Mouse (Mus musculus): ENCODE data around the gene Zfp839. TPM values are rescaled to one million over a fixed set of nuclear protein-coding genes. Genes with fewer than 3 reads are reported as not detected.

Gene Zfp839
- polyA plus RNA-seq, 1 experiment from 2014 or later: 1.8 TPM

DNA sequence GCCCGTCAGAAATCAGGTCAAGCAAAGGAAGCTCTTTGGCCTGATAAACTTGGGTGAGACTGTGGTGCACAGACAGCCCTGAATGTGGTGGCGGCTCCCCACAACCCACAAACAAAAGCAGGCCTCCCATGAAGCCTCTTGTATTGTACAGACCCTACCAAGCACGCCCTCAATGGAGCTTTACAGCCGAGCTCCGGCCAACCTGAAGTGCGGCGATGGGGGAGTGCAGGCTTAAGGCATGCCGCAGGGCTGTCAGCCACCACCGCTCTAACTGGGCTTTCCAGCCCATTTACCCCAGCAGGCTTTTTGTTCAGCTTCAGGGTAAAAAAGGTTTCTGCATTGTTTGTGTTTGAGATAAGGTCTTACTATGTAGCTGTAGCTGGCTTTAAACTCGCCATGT lies 41.6 kb upstream of the Zfp839 start:
- Histone ChIP-seq H3K27ac (ENCODE audit: low read depth) (no peak overlapping the region), H3K36me3 (replicated peaks; ENCODE audit: insufficient read depth, low read length) (no peaks in the 10 kb centered on the region), H3K4me3 (ENCODE audit: low read depth, low read length) (no peak overlapping the region), H3K4me2 (ENCODE audit: low read depth, low read length) (no peak overlapping the region), H3K9me3 (ENCODE audit: low read length) (no peaks in the 10 kb centered on the region), H3K27me3 (ENCODE audit: insufficient read depth, low read length) (no peaks in the 10 kb centered on the region), H3K9ac (replicated peaks) (no peak overlapping the region), H3K4me1 (ENCODE audit: insufficient read depth) (no peaks in the 10 kb centered on the region)
- DNase-seq (no peak), ATAC-seq (no peak)
- WGBS (ENCODE audit: insufficient replicate concordance): 84% methylated on average over 10 of the region's 10 CpGs
- TF ChIP-seq EP300 (IDR thresholded peaks at IDR 0.05; ENCODE audit: low read depth): no peak

DNA sequence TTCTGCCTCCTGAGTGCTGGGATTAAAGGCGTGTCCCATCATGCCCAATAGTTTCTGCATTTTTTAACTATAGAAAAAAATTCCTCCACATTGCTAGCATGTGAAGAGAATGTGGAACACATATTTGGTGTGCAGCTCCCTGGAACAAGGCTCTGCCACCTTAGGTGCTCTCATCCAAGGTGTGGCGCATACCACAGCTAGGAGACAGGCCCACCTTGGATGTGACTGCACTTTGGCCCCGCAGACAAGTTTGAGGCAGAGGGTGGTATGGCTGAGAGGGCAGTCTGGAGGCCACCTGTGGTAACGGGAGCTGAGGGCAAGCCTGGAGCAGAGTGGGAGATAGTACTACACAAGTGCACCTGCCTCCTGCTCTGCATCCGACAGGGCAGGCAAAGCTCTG lies 41.2 kb upstream of the Zfp839 start:
- DNase-seq: no peak
- Histone ChIP-seq H3K4me3 (ENCODE audit: low read depth, low read length) (no peak overlapping the region), H3K9me3 (ENCODE audit: low read length) (no peaks in the 10 kb centered on the region), H3K36me3 (replicated peaks; ENCODE audit: insufficient read depth, low read length) (no peaks in the 10 kb centered on the region), H3K4me2 (ENCODE audit: low read depth, low read length) (no peak overlapping the region), H3K4me1 (ENCODE audit: insufficient read depth) (no peaks in the 10 kb centered on the region), H3K9ac (replicated peaks) (no peak overlapping the region), H3K27me3 (ENCODE audit: insufficient read depth, low read length) (no peaks in the 10 kb centered on the region), H3K27ac (ENCODE audit: low read depth) (no peak overlapping the region)
- 85% methylated on average over 5 of the region's 5 CpGs for WGBS (ENCODE audit: insufficient replicate concordance)
- no peak for ATAC-seq
- TF ChIP-seq EP300 (IDR thresholded peaks at IDR 0.05; ENCODE audit: low read depth): no peak
- TF ChIP-seq CTCF (IDR thresholded peaks at IDR 0.05; ENCODE audit: low read depth): no peak

DNA sequence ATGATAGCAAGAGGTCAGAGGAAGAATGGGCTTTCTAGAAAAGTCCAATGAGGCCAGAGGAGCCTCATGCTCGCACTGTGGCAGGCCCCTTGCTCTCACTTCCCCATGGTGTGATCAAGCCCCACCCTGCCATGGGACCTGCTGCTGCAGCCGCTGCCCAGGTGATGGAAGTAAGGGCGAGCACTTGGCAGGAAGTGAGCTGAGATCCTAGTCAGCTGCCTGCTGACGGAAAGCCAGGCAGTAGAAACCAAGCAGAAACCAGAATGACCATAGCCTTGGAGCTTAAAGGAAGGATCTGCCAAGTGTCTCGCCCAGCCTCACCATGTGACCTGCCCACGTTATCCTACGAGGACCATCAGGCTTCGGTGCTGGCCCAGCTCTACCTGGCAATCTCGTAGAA lies 36.9 kb upstream of the Zfp839 start:
- no peak overlapping the region for H3K4me3 ChIP-seq (ENCODE audit: low read depth, low read length)

DNA sequence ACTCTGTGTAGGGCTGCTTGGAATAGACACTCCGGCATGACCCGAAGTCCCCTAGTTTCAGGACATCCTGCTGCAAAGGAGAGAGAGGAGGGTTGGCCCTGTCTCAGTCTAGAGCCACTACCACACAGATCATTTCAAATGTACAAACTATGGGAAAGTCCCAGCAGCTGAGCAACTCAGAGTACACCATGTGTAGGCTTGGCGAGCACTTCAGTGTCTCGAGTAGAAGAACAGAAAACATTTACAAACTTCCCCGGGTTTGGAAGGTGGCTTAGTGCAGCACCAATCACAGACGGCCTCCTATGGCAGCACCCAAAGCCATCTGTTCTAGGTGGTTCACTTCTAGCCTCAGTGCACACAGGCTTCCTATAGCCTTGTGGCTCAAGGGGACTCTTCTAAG lies 36.4 kb upstream of the Zfp839 start:
- no peak for TF ChIP-seq CTCF (IDR thresholded peaks at IDR 0.05; ENCODE audit: low read depth)
- no peak for TF ChIP-seq EP300 (IDR thresholded peaks at IDR 0.05; ENCODE audit: low read depth)
- no peaks in the 10 kb centered on the region for H3K27me3 ChIP-seq (ENCODE audit: insufficient read depth, low read length)
- no peak overlapping the region for H3K27ac ChIP-seq (ENCODE audit: low read depth)
- H3K36me3 ChIP-seq (replicated peaks; ENCODE audit: insufficient read depth, low read length): no peaks in the 10 kb centered on the region
- DNase-seq (no peak), ATAC-seq (no peak)
- no peaks in the 10 kb centered on the region for H3K4me1 ChIP-seq (ENCODE audit: insufficient read depth)
- H3K4me3 ChIP-seq (ENCODE audit: low read depth, low read length): no peak overlapping the region
- no peak overlapping the region for H3K9ac ChIP-seq (replicated peaks)
- no peaks in the 10 kb centered on the region for H3K9me3 ChIP-seq (ENCODE audit: low read length)
- WGBS (ENCODE audit: insufficient replicate concordance): 89% methylated on average over 6 of the region's 6 CpGs
- H3K4me2 ChIP-seq (ENCODE audit: low read depth, low read length): no peak overlapping the region

More for the DNA sequence above, 36.9 kb upstream of the Zfp839 start:
- WGBS (ENCODE audit: insufficient replicate concordance): 61% methylated on average over 9 of the region's 9 CpGs
- no peak for ATAC-seq
- no peak for DNase-seq
- TF ChIP-seq EP300 (IDR thresholded peaks at IDR 0.05; ENCODE audit: low read depth) (no peak), CTCF (IDR thresholded peaks at IDR 0.05; ENCODE audit: low read depth) (no peak)
- H3K4me2 ChIP-seq (ENCODE audit: low read depth, low read length): no peak overlapping the region
- no peaks in the 10 kb centered on the region for H3K36me3 ChIP-seq (replicated peaks; ENCODE audit: insufficient read depth, low read length)
- no peaks in the 10 kb centered on the region for H3K9me3 ChIP-seq (ENCODE audit: low read length)
- no peak overlapping the region for H3K27ac ChIP-seq (ENCODE audit: low read depth)
- no peaks in the 10 kb centered on the region for H3K4me1 ChIP-seq (ENCODE audit: insufficient read depth)
- no peaks in the 10 kb centered on the region for H3K27me3 ChIP-seq (ENCODE audit: insufficient read depth, low read length)
- no peak overlapping the region for H3K9ac ChIP-seq (replicated peaks)

DNA sequence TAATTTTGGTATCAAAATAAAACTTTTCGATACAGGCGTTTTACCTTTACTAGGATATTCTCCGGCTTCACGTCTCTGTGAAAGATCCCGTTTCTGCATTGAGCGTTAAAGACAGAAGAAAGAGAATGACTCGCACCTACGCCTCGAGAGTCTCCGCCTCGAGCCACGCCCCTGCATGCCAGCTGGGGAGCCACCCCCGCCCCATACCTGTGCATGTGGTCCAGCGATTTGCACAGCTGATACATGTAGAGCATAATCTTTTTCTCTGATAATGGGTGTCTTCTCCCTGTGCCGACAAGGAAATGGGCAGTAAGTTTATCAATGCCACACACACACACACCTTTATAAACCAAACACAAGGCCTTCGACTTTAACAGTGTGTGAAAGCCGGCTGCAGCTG lies 35.1 kb upstream of the Zfp839 start:
- H3K27ac ChIP-seq (ENCODE audit: low read depth): no peak overlapping the region
- 64% methylated on average over 17 of the region's 17 CpGs for WGBS (ENCODE audit: insufficient replicate concordance)
- H3K4me1 ChIP-seq (ENCODE audit: insufficient read depth): no peaks in the 10 kb centered on the region
- no peak overlapping the region for H3K4me2 ChIP-seq (ENCODE audit: low read depth, low read length)
- H3K9me3 ChIP-seq (ENCODE audit: low read length): no peaks in the 10 kb centered on the region
- H3K9ac ChIP-seq (replicated peaks): no peak overlapping the region
- no peak overlapping the region for H3K4me3 ChIP-seq (ENCODE audit: low read depth, low read length)
- TF ChIP-seq CTCF (IDR thresholded peaks at IDR 0.05; ENCODE audit: low read depth): no peak
- TF ChIP-seq EP300 (IDR thresholded peaks at IDR 0.05; ENCODE audit: low read depth): no peak
- no peaks in the 10 kb centered on the region for H3K36me3 ChIP-seq (replicated peaks; ENCODE audit: insufficient read depth, low read length)
- DNase-seq (no peak), ATAC-seq (no peak)
- no peaks in the 10 kb centered on the region for H3K27me3 ChIP-seq (ENCODE audit: insufficient read depth, low read length)

DNA sequence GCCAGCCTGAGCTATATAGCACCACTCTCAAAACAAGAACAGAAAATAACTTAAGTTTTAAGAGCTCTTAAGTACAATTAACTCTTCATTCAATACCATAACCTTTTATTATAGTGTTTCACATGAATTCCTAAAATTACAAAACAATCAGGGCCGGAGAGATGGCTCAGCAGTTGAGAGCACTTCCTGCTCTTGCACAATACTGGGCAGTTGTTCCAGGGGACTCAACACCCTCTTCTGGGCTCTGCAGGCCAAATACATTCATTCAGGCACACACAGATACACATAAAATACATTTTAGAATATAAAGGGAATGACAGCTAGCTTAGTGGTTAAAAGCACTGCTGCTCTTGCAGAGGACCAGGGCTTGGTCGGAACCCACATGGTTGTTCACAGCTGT lies 33.2 kb upstream of the Zfp839 start:
- TF ChIP-seq CTCF (IDR thresholded peaks at IDR 0.05; ENCODE audit: low read depth) (no peak), EP300 (IDR thresholded peaks at IDR 0.05; ENCODE audit: low read depth) (no peak)
- H3K4me3 ChIP-seq (ENCODE audit: low read depth, low read length): no peak overlapping the region
- no peaks in the 10 kb centered on the region for H3K4me1 ChIP-seq (ENCODE audit: insufficient read depth)
- H3K36me3 ChIP-seq (replicated peaks; ENCODE audit: insufficient read depth, low read length): no peaks in the 10 kb centered on the region
- no peak for DNase-seq
- H3K4me2 ChIP-seq (ENCODE audit: low read depth, low read length): no peak overlapping the region
- ATAC-seq: no peak
- no peaks in the 10 kb centered on the region for H3K27me3 ChIP-seq (ENCODE audit: insufficient read depth, low read length)
- WGBS (ENCODE audit: insufficient replicate concordance): 70% methylated on average over 2 of the region's 2 CpGs
- no peak overlapping the region for H3K9ac ChIP-seq (replicated peaks)
- no peaks in the 10 kb centered on the region for H3K9me3 ChIP-seq (ENCODE audit: low read length)
- H3K27ac ChIP-seq (ENCODE audit: low read depth): no peak overlapping the region

DNA sequence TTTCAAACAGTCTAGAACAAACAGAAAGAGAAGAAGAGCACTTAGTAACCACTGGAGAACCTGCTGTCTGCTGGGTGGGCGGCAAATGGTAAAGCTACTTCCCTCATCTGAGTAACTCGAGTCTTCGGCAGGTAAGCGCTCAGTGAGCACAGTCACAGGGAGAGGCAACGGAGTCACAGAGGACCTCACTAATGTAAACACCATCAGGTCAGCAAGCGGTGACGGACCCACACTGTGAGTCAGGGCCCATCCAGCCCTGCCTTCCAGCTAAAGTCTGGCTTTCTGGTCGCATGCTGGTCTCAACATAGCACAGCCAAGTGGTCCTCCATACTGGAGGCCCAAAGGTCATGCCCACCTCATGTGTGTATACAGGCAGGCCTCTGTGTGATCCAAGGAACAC lies 30.7 kb upstream of the Zfp839 start:
- no peak overlapping the region for H3K9ac ChIP-seq (replicated peaks)
- H3K4me3 ChIP-seq (ENCODE audit: low read depth, low read length): no peak overlapping the region
- WGBS (ENCODE audit: insufficient replicate concordance): 63% methylated on average over 8 of the region's 8 CpGs
- H3K4me1 ChIP-seq (ENCODE audit: insufficient read depth): no peaks in the 10 kb centered on the region
- H3K9me3 ChIP-seq (ENCODE audit: low read length): no peaks in the 10 kb centered on the region
- DNase-seq (no peak), ATAC-seq (no peak)
- no peak for TF ChIP-seq CTCF (IDR thresholded peaks at IDR 0.05; ENCODE audit: low read depth)
- TF ChIP-seq EP300 (IDR thresholded peaks at IDR 0.05; ENCODE audit: low read depth): no peak
- no peak overlapping the region for H3K4me2 ChIP-seq (ENCODE audit: low read depth, low read length)
- no peak overlapping the region for H3K27ac ChIP-seq (ENCODE audit: low read depth)
- no peaks in the 10 kb centered on the region for H3K27me3 ChIP-seq (ENCODE audit: insufficient read depth, low read length)
- no peaks in the 10 kb centered on the region for H3K36me3 ChIP-seq (replicated peaks; ENCODE audit: insufficient read depth, low read length)

All from liver, postnatal 0 days (tissue).